Mouse (Mus musculus) gastrocnemius, adult 2 months (tissue): ENCODE results near the gene Glycam1. TPM values are rescaled to one million over a fixed set of nuclear protein-coding genes. Genes with fewer than 3 reads are reported as not detected.
"Not testable (repeated sequence)": the region's sequence is repeated elsewhere in the genome, so short reads cannot be mapped to it uniquely, and the experiment has no call there.

Experiments used
- DNase-seq: peaks from one replicate; pipeline ENCODE4 v3.0.0; 2022
- H3K27ac ChIP-seq: fragments of 200-600 bp; 2 replicates; pipeline ENCODE4 v1.8.1; 2022; ENCODE audit warnings: mild to moderate bottlenecking
- H3K4me3 ChIP-seq: fragments of 200-600 bp; 2 replicates; pipeline ENCODE4 v1.8.1; 2022; ENCODE audit warnings: mild to moderate bottlenecking, moderate library complexity
- CTCF ChIP-seq: fragments of 200-600 bp; IDR thresholded peaks from 2 replicates; pipeline ENCODE4 v1.8.1; 2022; ENCODE audit warnings: antibody characterized with exemption, mild to moderate bottlenecking, moderate library complexity
- intact Hi-C: fragments of 180-260 bp; cut with DNase I; formaldehyde crosslinking; loops from one replicate; pipeline ENCODE4 v1.15.1; 2025
- long read RNA-seq, 2 experiments: library from polyadenylated mRNA; stranded (forward); transcript quantifications; one replicate each; pipeline ENCODE4 v2.0.0; 2021
- total RNA-seq, 2 experiments: library from RNA; stranded (reverse); gene quantifications; 2 replicates each; pipeline ENCODE4 v1.2.3; 2021

The Glycam1 gene
- not detected for total RNA-seq
- long read RNA-seq, experiment 1, result 0 reads
- long read RNA-seq, experiment 2, result 0 reads

DNA sequence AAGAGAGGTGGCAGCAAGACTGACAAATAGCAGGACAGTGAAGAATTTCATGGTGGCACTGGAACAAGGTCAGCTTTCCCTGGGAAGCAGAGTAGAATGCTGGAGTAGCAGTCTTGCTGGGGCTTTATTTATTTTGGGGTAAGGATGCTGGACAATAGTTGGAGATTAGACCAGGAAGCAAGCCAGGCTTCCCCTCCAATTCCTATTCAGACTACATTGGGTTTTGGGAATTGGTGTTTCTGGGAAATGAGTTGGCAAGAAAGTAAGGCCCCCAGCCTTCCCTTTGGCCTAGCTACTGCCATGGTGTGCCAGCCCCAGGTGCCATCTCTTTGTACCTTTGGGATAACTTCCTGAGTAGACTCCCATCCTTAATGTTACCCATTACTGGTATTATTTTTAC is at the start of gene Glycam1:
Gene Glycam1, minus strand, starts transcription at position 101 of the 400 bp plus-strand sequence.
- Histone ChIP-seq H3K4me3 (no peak within 1 kb of the TSS), H3K27ac (no peak within 1 kb of the TSS)
- no peak for DNase-seq
- intact Hi-C loops, result no loop called here
- no peak for TF ChIP-seq CTCF

DNA sequence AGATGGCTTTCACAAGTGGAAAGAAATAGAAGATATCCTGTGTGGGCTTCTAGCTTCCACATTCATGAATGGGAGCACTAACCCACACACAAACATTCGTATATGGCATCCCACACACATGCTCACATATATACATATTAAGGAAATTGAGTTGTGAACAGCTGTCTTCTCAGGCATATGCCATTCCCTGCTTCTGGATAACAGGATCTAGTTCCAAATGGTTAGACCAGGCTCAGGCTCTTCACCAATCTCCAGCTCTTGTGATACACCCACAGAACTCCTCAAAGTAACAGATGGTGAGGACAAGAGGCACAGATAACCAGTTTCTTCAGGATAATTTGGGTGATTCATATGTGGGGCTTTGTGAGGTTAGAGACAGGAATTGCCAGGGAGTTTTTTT is 39.6 kb upstream of the Glycam1 start:
- TF ChIP-seq CTCF, result no peak
- DNase-seq, result no peak
- Histone ChIP-seq H3K27ac (no peak overlapping the region), H3K4me3 (no peak overlapping the region)
- intact Hi-C loops, result no loop called here

DNA sequence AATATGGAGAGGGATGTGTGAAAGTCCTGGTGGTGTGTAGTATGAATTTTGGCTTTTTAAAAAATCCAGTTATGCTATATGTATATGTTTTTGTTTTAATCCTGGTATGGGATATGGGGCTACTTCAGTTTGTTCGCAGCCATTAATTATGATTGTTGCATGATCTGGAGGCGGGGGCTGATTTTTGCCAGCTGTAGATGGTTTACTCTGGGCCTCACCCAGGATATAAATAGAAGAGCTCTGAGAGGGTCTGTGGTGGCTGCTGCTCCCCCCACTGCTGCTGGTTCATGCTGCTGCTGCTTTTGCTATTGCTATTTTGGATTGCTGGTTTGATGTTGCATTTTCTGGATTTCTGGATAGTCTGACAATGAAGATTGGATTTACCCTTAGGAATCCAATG is 25.9 kb upstream of the Glycam1 start:
- intact Hi-C loops, result no loop called here
- no peak overlapping the region for H3K4me3 ChIP-seq
- TF ChIP-seq CTCF, result no peak
- DNase-seq, result no peak
- no peak overlapping the region for H3K27ac ChIP-seq

DNA sequence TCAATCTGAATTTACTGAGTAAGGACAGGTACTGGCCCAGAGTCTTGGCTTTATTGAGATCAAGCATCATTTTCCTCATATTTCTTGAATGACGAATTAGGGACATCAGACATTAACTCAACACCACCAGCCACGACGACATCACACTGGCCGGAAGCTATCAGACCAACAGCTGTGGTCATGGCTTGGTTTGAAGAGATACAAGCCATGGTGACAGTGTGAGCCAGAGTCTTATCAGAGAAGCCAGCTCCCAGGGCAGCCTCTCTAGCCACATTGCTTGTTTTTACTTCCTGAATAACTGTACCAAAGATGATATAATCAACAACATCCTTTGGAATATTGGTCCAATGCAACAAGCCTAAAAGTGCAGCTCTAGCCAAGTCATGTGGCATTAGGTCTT is 22.9 kb upstream of the Glycam1 start:
- H3K27ac ChIP-seq, intact Hi-C loops, H3K4me3 ChIP-seq, DNase-seq: not testable (repeated sequence)

DNA sequence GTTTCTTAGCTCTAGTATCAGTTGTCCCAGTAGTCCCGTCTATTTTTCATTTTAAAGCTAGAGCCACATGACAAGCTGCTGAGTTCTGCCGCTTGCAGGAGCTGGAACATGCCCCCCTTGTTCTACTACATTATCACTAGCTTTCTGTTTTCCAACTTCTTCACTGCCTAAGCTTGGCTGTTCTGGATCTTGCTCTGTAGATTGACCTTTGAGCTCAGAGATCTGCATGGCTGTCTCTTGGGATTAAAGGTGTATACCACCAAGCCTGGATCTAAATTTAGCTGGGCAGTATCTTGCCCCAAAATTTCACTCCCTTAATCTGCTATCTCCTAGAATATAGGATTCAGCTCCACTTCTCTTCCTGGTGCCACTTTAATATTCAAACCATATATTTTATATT is 21.0 kb upstream of the Glycam1 start:
- TF ChIP-seq CTCF, result no peak
- intact Hi-C loops, result no loop called here
- Histone ChIP-seq H3K27ac (no peak overlapping the region), H3K4me3 (no peak overlapping the region)
- no peak for DNase-seq

DNA sequence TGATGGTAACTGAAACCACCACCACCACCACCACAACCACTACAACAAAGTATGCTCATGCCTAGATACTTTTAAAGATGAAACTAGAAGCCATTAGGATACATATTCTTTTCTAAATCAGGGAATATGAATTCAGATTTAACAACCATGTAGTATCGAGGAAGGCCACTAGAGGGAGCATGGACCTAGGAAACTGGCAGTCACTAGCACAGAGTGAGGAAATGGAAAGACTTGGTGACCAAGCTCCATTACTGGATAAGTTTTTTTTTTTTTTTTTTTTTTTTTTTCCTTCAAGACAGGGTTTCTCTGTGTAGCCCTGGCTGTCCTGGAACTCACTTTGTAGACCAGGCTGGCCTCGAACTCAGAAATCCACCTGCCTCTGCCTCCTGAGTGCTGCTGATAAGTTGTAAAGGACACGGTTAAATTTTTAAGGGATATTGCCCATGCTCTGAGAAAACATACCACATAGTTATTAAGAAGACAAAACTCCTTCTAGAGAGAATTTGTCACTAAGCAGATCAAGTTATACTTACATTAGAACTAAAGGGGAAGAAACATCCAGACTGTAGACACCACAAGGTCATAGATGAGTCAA is 12.7 kb downstream of the Glycam1 start:
- peak; percentile 73 for TF ChIP-seq CTCF
- Histone ChIP-seq H3K4me3 (no peak overlapping the region), H3K27ac (no peak overlapping the region)
- intact Hi-C loops, result no loop called here
- no peak for DNase-seq

DNA sequence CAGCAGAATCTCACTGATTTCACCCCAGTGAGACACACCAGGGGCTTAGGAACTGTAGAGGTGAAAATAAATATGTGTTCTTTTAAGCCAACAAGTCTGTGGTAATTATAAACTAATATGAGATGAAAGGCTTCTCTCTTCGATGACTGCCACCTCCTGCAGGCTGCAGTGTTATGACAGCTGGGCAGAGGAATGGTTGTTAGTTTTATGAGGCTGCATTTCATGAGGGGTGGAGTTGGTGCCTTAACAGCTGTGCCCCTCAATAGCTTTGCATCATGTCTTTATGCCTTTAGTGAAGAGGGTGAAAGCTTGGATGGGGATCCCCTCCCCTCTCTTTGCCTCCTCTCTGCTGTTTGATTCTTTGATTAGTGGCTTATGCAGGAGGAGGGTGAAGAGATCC is 13.8 kb downstream of the Glycam1 start:
- H3K4me3 ChIP-seq, result no peak overlapping the region
- no peak for TF ChIP-seq CTCF
- intact Hi-C loops, result no loop called here
- H3K27ac ChIP-seq, result no peak overlapping the region
- no peak for DNase-seq

DNA sequence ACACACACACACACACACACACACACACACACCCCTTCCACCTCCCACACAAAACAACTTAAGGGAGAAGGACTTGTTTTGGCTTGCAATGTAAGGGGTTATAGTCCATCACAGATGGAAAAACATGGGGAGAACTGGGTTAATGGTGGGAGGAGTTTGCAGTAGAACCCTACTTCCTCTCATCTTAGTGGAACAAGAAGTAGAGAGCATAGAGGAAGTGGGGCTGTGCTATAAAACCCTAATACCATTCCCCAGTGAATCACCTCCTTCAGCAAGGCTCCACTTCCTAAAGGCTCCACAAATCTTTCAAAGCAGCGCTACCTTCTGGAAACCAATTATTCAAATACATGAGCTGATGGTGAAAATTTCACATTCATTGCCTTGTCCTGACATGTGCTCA is 15.4 kb downstream of the Glycam1 start:
- Histone ChIP-seq H3K27ac (no peak overlapping the region), H3K4me3 (no peak overlapping the region)
- no peak for DNase-seq
- intact Hi-C loops, result no loop called here
- no peak for TF ChIP-seq CTCF

DNA sequence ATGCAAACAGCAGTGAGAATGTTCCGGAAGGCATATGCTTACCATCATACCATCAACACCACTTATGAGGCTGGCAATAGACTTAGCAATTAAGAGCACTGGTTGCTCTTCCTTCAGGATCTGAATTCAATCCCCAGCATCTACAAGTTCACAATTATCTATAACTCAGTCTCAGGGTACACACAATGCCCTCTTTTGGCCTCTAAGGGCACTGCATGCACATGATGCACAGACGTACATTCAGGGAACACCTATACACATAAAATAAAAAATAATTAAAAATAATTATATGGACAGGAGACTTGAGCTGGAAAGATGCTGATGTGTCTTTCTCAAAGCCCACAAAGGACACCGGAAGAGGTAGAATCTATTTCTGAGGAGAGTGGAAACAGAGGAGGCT is 16.9 kb downstream of the Glycam1 start:
- peak; percentile 32; the same call in 1 of the 2 replicates for TF ChIP-seq CTCF
- DNase-seq, result no peak
- H3K4me3 ChIP-seq, result no peak overlapping the region
- intact Hi-C loops, result no loop called here
- no peak overlapping the region for H3K27ac ChIP-seq

DNA sequence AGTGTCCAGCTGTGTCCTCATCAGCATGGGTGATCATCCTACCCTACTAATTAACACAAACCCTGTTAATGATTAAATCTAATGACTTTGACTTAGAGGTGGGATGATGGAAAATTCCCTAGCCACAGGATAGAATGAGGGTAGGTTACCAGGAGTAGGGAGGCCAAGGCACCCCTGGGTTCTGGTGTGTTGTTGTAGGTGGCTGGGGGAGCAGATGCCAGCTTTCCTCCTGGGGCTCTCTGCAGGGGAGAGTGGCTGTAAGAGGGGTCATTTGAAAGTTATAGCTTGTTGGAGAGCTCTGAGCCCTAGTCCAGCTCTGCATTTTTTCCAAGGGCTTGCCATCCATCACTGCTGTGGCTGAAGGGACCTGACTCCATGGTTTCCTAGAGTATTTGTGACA is 22.4 kb downstream of the Glycam1 start:
- TF ChIP-seq CTCF, result no peak
- H3K4me3 ChIP-seq, result no peak overlapping the region
- intact Hi-C loops, result no loop called here
- H3K27ac ChIP-seq, result no peak overlapping the region
- DNase-seq, result no peak

DNA sequence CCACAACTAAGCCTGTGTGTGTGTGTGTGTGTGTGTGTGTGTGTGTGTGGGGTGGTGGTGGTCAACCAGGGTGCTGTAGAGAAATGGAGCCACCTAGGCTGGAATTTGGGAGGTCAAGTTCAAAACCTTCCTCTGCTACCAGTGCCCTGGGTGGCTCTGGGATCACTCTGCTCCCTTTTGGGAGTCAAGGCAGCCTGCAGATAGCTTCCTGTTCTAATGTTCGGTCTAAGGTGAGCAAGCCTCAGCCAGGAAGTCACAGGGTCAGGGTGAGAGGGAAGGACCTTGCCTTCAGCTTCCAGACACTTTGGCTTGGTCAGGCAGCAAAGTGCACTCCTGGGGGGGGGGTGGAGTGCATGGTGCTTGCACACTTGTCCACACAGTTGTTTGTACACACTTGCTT is 24.2 kb downstream of the Glycam1 start:
- no peak for TF ChIP-seq CTCF
- Histone ChIP-seq H3K4me3 (no peak overlapping the region), H3K27ac (no peak overlapping the region)
- intact Hi-C loops, result no loop called here
- no peak for DNase-seq

DNA sequence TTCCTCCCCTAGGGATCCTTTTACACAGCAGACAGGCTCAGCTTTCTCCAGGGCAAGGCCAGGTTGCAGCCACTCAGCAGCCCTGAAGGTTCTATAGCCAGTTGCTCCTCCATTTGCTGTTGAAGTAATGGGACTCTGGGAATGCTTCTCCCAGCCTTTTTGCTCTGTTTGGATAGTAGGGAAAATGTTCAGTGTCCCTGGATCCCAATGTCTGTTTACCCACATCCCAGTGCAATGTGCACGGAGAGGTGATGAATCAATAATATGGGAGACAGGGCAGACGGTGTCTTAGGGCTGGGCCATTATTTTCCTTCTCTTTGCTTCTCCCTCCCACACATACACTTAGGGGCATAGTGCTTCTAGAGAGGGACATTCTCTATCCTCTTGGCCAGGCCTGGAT is 25.6 kb downstream of the Glycam1 start:
- intact Hi-C loops, result no loop called here

DNA sequence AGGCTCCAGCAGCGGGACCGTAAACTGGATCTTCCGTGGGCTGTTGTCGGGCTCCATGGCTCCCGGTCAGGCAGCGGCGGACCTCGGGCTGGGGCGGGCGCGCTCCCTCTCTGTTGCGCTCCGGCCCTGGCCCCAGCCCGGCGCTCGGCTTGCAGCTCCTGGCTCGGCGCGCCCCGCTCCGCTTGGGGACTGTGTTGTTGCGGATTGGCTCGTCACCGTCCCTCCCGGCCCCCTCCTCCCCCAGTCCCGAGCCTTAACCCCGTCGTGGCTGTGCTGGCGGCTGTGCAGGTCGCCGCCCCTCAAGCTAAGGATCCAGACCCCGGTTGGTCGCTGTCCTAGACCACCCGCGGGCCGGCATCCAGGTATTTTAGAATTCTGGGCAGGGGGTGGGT is 27.1 kb downstream of the Glycam1 start, which contains the start of gene Ppp1r1a:
Gene Ppp1r1a, minus strand, starts transcription at position 182 of the 392 bp plus-strand sequence.
- H3K27ac ChIP-seq, result peak within 1 kb of the TSS; percentile 92
- no peak for TF ChIP-seq CTCF
- peak; percentile 85 for DNase-seq
- intact Hi-C loops, result no loop called here
- peak within 1 kb of the TSS; percentile 76 for H3K4me3 ChIP-seq

More for the DNA sequence above, 25.6 kb downstream of the Glycam1 start:
- DNase-seq, result no peak
- peak overlapping the region; percentile 17; the same call in 1 of the 2 replicates for H3K4me3 ChIP-seq
- H3K27ac ChIP-seq, result peak overlapping the region; percentile 92
- TF ChIP-seq CTCF, result no peak
